Mouse (Mus musculus): ENCODE results near the gene Fignl2. TPM values are rescaled to one million over a fixed set of nuclear protein-coding genes. Genes with fewer than 3 reads are reported as not detected.

The Fignl2 gene
- total and polyA plus RNA-seq, 3 experiments, result not detected

DNA sequence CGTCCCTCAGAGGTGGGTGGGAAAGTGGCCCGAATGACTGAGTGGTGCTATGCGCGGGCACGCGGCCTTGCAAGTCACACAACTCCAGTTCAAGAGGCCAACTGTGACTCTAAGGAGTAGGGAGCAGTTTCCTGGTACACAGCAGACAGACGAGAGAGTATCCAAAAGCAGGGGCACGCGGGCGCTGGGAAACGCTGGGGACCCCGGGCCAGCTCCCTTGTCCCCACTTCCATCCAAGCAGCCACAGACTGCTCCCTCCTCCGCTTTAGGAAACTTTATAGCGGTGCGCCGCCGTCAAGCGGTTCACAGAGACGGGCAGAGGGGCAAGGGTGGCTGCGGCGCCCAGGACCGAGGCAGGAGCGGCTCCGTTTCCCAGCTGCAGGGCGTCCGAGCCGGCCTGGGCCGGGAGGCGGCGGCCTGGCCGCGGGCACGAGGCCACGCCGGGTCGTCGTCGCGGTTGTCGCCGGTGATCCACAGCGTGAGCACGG, 32.3 kb downstream of the Fignl2 start:
- in situ Hi-C loops (cut with MboI; ENCODE audit: low pct_ligation_motif_present, low pct_unique_long_range_greater_than_20kb, low sequenced_read_pairs) (no loop called here), dilution Hi-C loops (cut with MboI; ENCODE audit: extremely low pct_ligation_motif_present, extremely low pct_unique_long_range_greater_than_20kb, low sequenced_read_pairs) (no loop called here)
- Histone ChIP-seq H3K9me3 (replicated peaks; ENCODE audit: low read length) (peaks cover 13% of the 10 kb centered on the region), H3K9ac (ENCODE audit: insufficient read depth, low read depth) (no peak overlapping the region), H3K4me3 (replicated peaks in 1 of 3; ENCODE audit: low read depth in 2 of 3, low read length in 2 of 3, poor library complexity in 1 of 3) (no peak overlapping the region), H3K4me2 (ENCODE audit: insufficient read depth, low read depth, poor library complexity, severe bottlenecking) (no peak overlapping the region), H3K79me2 (replicated peaks; ENCODE audit: control insufficient read depth, extremely low read depth, insufficient read depth, poor library complexity, severe bottlenecking) (no peaks in the 10 kb centered on the region), H3K27ac (ENCODE audit: insufficient read depth, low read depth) (no peak overlapping the region), H3K27me3 (replicated peaks) (peaks cover 16% of the 10 kb centered on the region), H3K36me3 (replicated peaks in 1 of 2; ENCODE audit: control insufficient read depth in 1 of 2, insufficient read depth in 1 of 2, low read length in 1 of 2) (no peaks in the 10 kb centered on the region), H3K4me1 (ENCODE audit: control insufficient read depth in 1 of 2, insufficient read depth in 2 of 2) (peaks cover 3 to 7% of the 10 kb centered on the region in 2 experiments; a peak in 3 of 4 replicates)
- TF ChIP-seq ETS1 (conservative IDR thresholded peaks at IDR 0.05; ENCODE audit: low read depth, low read length), result no peak
- no peak for TF ChIP-seq BHLHE40 (IDR thresholded peaks at IDR 0.05; ENCODE audit: low read depth, low read length)
- no peak for TF ChIP-seq POLR2AphosphoS2 (IDR thresholded peaks at IDR 0.05; ENCODE audit: low read depth, low read length)
- no peak for DNase-seq (ENCODE audit: extremely low read depth)

DNA sequence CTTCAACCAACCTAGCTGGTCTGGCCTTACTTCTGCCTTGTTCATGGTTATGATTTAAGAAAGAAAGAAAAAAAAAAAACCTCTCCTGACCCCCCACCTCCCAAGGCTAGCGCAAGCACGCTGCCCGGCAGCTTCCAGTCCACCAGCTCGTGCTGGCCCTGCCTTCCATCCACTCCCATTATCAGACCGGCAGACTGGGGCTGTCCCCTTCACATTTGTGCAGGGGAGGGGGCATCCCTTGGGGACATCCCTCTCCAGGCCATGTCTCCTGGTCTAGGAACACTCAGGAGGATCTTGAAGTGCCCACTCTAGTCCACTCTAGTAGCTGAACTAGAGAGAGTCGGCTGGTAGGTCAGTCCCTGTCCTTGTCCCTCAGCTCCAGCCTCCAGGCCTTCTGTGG, 33.8 kb downstream of the Fignl2 start:
- Histone ChIP-seq H3K27ac (ENCODE audit: insufficient read depth, low read depth) (no peak overlapping the region), H3K4me2 (ENCODE audit: insufficient read depth, low read depth, poor library complexity, severe bottlenecking) (no peak overlapping the region), H3K4me3 (replicated peaks in 1 of 3; ENCODE audit: low read depth in 2 of 3, low read length in 2 of 3, poor library complexity in 1 of 3) (no peak overlapping the region), H3K9ac (ENCODE audit: insufficient read depth, low read depth) (no peak overlapping the region), H3K9me3 (replicated peaks; ENCODE audit: low read length) (peaks cover 13% of the 10 kb centered on the region), H3K27me3 (replicated peaks) (peaks cover 11% of the 10 kb centered on the region), H3K36me3 (replicated peaks in 1 of 2; ENCODE audit: control insufficient read depth in 1 of 2, insufficient read depth in 1 of 2, low read length in 1 of 2) (peaks cover 0 to 2% of the 10 kb centered on the region in 2 experiments), H3K4me1 (ENCODE audit: control insufficient read depth in 1 of 2, insufficient read depth in 2 of 2) (peaks cover 3 to 7% of the 10 kb centered on the region in 2 experiments; a peak in 3 of 4 replicates), H3K79me2 (replicated peaks; ENCODE audit: control insufficient read depth, extremely low read depth, insufficient read depth, poor library complexity, severe bottlenecking) (no peaks in the 10 kb centered on the region)
- in situ Hi-C loops (cut with MboI; ENCODE audit: low pct_ligation_motif_present, low pct_unique_long_range_greater_than_20kb, low sequenced_read_pairs) (no loop called here), dilution Hi-C loops (cut with MboI; ENCODE audit: extremely low pct_ligation_motif_present, extremely low pct_unique_long_range_greater_than_20kb, low sequenced_read_pairs) (no loop called here)
- TF ChIP-seq E2F4 (IDR thresholded peaks at IDR 0.05; ENCODE audit: insufficient replicate concordance, low read depth, low read length) (no peak), CHD1 (IDR thresholded peaks at IDR 0.05; ENCODE audit: low read depth, low read length) (no peak), IRF4 (IDR thresholded peaks at IDR 0.05; ENCODE audit: low read depth, low read length) (no peak), POLR2AphosphoS2 (IDR thresholded peaks at IDR 0.05; ENCODE audit: low read depth, low read length) (no peak), HCFC1 (IDR thresholded peaks at IDR 0.05; ENCODE audit: low read depth, low read length) (no peak), MXI1 (IDR thresholded peaks at IDR 0.05; ENCODE audit: low read depth, low read length) (no peak), NRF1 (IDR thresholded peaks at IDR 0.05; ENCODE audit: low read depth, low read length) (no peak), USF2 (conservative IDR thresholded peaks at IDR 0.05; ENCODE audit: low read depth, low read length) (no peak), CHD2 (IDR thresholded peaks at IDR 0.05; ENCODE audit: low read length) (no peak), MYC (IDR thresholded peaks at IDR 0.05; ENCODE audit: low read depth, low read length) (no peak), SIN3A (IDR thresholded peaks at IDR 0.05; ENCODE audit: low read length) (no peak), CTCF (conservative IDR thresholded peaks at IDR 0.05 in 1 of 2, IDR thresholded peaks at IDR 0.05 in 1 of 2; ENCODE audit: low read depth in 2 of 2, low read length in 2 of 2) (no peak), GABPA (IDR thresholded peaks at IDR 0.05; ENCODE audit: insufficient replicate concordance, low read depth, low read length) (no peak), RAD21 (IDR thresholded peaks at IDR 0.05; ENCODE audit: low read depth, low read length) (no peak), NELFE (IDR thresholded peaks at IDR 0.05; ENCODE audit: low read depth, low read length) (no peak)
- DNase-seq (ENCODE audit: extremely low read depth), result no peak
